Mouse (Mus musculus) left cerebral cortex, postnatal 14 days (tissue): ENCODE data around the gene Mup10. TPM values are rescaled to one million over a fixed set of nuclear protein-coding genes. Genes with fewer than 3 reads are reported as not detected.
"Not testable (repeated sequence)": the region's sequence is repeated elsewhere in the genome, so short reads cannot be mapped to it uniquely, and the experiment has no call there.

Experiments
- DNase-seq, 2 experiments: peaks; one replicate each; pipeline ENCODE4 v3.0.0; 2021 to 2022; ENCODE audit warnings: low spot score in 2 of 2, mixed read lengths in 1 of 2
- intact Hi-C: fragments of 180-260 bp; cut with DNase I; formaldehyde crosslinking; loops from one replicate; pipeline ENCODE4 v1.15.1; 2025
- long read RNA-seq, 2 experiments: library from polyadenylated mRNA; stranded (forward); transcript quantifications; one replicate each; pipeline ENCODE4 v2.0.0; 2021
- total RNA-seq, 2 experiments: library from RNA; stranded (reverse); gene quantifications; 2 replicates each; pipeline ENCODE4 v1.2.3; 2021

Gene Mup10
- not detected for total RNA-seq
- long read RNA-seq, experiment 1 = 0 reads
- long read RNA-seq, experiment 2 = 0 reads

GRCm38 (mm10) chr4:60582099-60582498 is at the start of gene Mup10:
Gene Mup10 (minus strand): TSS chr4:60582199.
- intact Hi-C loops, DNase-seq: not testable (repeated sequence)

Other genes with a start within 250 kb of the Mup10 start
- not detected for gene Mup9, start 160.2 kb downstream of the Mup10 start, total RNA-seq
- not detected for gene Mup1, start 80.2 kb downstream of the Mup10 start, total RNA-seq
- not detected for gene Mup11, start 80.2 kb upstream of the Mup10 start, total RNA-seq
- not detected for gene Mup12, start 159.1 kb upstream of the Mup10 start, total RNA-seq
- gene Mup22, start 239.3 kb upstream of the Mup10 start, total RNA-seq = not detected